Mouse (Mus musculus): ENCODE measurements around the gene Prrg3.

GRCm38 (mm10) chrX:71980443-71980842 is 18.0 kb downstream of the Prrg3 start:
- no peak for TF ChIP-seq CTCF (IDR thresholded peaks at IDR 0.05; ENCODE audit: extremely low read depth, insufficient read depth, insufficient read length, insufficient replicate concordance)
- TF ChIP-seq POLR2A (IDR thresholded peaks at IDR 0.05; ENCODE audit: low read depth, low read length): no peak

Data from spleen, adult 2 months (tissue).